Mouse (Mus musculus): ENCODE data around the gene Olfr971.
"Not testable (repeated sequence)": the region's sequence is repeated elsewhere in the genome, so short reads cannot be mapped to it uniquely, and the experiment has no call there.

The Olfr971 gene

DNA sequence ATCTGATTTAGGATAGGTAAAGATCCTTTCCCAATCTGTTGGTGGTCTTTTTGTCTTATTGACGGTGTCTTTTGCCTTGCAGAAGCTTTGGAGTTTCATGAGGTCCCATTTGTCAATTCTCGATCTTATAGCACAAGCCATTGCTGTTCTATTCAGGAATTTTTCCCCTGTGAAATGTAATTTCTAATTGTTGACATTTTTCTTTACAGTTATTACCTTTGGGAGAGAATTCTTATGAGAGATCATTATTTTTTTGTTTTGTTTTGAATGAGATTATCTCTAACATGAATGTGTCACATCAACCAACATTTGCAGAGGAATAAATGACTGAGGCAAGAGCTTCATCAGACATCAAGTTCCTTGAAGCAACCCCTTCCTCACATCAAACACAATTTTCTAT is at the start of gene Olfr971:
Olfr971 (plus strand) TSS at position 301 of the 400 bp plus-strand sequence.
- not testable (repeated sequence) for DNase-seq

GRCm38 (mm10) chr9:39790558-39790957 is 46.1 kb upstream of the Olfr971 start, which contains the start of gene Olfr969:
Gene Olfr969 (plus strand): TSS chr9:39790945.
- no peak for DNase-seq

DNA sequence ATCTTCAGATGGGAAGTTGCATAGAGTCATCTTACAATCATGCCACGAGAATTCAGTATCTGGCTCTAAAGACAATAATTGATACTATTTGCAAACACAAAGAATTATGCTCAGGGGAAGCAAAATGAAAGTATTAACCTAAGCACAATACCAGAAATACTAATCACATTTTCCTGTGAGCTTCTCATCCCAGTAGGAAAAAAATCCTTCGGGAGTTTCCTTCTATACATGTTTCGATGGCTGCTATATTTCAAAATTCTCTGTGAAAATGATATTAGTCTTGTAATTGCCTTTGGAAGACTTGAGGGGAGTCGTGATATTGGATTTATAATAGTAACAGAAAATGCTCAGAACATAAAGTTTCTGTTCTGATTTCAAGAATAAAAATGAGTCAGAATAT is 28.1 kb upstream of the Olfr971 start, which contains the start of gene Olfr970:
Olfr970 (plus strand) TSS at position 301 of the 400 bp plus-strand sequence.
- no peak for DNase-seq

- no peak for DNase-seq
Measured at GRCm38 (mm10) chr9:39866122-39866521, 29.4 kb downstream of the Olfr971 start, which contains the start of gene Olfr972. Gene Olfr972 (plus strand): TSS chr9:39866422.

DNA sequence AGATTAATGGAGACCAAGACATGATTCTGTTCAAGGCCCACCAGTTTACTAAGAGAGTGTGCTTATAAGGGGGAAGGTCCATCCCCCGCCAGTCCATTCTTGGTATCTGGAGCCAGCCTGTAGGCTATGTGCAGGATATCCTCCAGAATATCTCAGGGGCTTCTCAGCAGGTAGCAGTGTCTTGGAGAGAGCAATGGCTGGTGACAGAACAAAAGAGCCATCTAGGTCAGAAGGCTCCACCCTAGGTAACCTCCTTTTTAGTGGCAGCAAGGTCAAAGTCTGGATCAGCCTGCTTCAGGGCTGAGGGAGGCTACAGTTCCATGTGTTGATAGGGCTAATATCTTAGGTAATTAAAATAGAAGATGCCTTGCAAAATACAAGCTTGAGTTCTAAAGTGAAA is 35.3 kb downstream of the Olfr971 start:
- not testable (repeated sequence) for DNase-seq

DNA sequence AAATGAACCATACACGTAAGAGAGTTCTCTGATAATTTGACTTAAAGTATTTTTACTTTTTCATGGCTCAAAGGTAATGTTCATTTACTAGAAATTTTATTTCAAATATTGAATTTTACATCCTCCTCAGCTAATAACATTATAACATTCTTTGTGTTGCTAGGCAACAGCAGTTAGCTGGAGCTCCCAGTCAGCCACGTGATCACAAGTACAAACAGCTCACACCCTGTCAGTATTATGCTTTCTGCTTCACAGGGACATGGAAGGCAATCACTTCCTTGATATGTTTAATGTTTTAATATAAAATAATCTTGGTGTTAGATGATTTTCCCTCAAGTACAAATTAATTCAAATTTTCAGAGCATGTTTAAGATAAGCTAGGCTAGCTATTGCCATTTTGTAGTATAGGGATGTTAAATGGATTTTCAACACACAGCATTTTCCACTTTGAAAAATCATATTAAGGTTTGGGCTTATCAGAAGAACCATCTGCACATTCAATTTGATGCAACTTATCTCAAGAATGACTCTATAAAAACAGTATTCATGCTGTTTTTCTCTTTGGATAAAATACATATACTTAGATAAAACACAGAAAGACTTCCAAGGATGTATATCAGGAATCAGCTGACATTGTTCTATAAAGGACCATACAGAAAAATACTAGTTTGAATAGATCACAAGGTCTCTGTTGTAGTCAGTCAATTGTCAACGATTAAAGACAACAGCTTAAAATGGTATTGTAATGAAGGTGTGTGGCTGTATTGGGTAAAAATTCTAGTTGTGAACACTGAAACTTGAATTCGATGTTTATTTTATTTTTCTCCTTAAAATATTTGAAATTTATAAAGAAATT is 41.1 kb downstream of the Olfr971 start:
- not testable (repeated sequence) for DNase-seq
